Mouse (Mus musculus) MEL (cell line): ENCODE measurements at regions not wholly inside any gene's neighbourhood (a gene's known extent, or its start where the extent isn't known, plus 50 kb on each side); places are given as distances from the start of the nearest gene placed in this dataset.

Experiments used
- DNase-seq: peaks from one replicate; pipeline ENCODE4 v3.0.0; 2011; ENCODE audit warnings: low read depth, low spot score
- H3K27ac ChIP-seq: 2 replicates; pipeline ENCODE4 v1.5.1; 2012; ENCODE audit warnings: low read depth, mild to moderate bottlenecking, control low read depth, low read length, moderate library complexity; ENCODE audit not compliant: control insufficient read depth
- H3K27me3 ChIP-seq, 2 experiments: fragments of 150-350 bp in 1 of 2; sonication (generic) in 1 of 2; 2 replicates each; pipeline ENCODE4 v1.6.1; 2012; ENCODE audit warnings: low read length in 2 of 2, mild to moderate bottlenecking in 2 of 2, improper control_type of control experiment in 1 of 2, moderate library complexity in 1 of 2; ENCODE audit not compliant: insufficient read depth in 2 of 2, control insufficient read depth in 1 of 2
- H3K36me3 ChIP-seq, 2 experiments: 2 replicates each; pipeline ENCODE4 v1.6.1; 2012 to 2014; ENCODE audit warnings: low read length in 2 of 2, improper control_type of control experiment in 1 of 2, inconsistent platforms in 1 of 2, mild to moderate bottlenecking in 1 of 2; ENCODE audit not compliant: insufficient read depth in 2 of 2, control insufficient read depth in 1 of 2
- H3K4me1 ChIP-seq, 2 experiments: fragments of 150-350 bp in 1 of 2; sonication (generic) in 1 of 2; 2 replicates each; pipeline ENCODE4 v1.6.1; 2012; ENCODE audit warnings: low read length in 2 of 2, improper control_type of control experiment in 1 of 2, mild to moderate bottlenecking in 1 of 2; ENCODE audit not compliant: insufficient read depth in 2 of 2, control insufficient read depth in 1 of 2
- H3K4me3 ChIP-seq, 2 experiments: fragments of 150-350 bp in 1 of 2; sonication (generic) in 1 of 2; 2 replicates each; pipeline ENCODE4 v1.5.1; 2012; ENCODE audit warnings: low read depth in 2 of 2, low read length in 2 of 2, mild to moderate bottlenecking in 2 of 2, moderate library complexity in 2 of 2, control low read depth in 1 of 2, improper control_type of control experiment in 1 of 2; ENCODE audit not compliant: control insufficient read depth in 1 of 2, insufficient read depth in 1 of 2
- H3K79me2 ChIP-seq: 2 replicates; pipeline ENCODE4 v1.6.1; 2012; ENCODE audit warnings: mild to moderate bottlenecking, low read length, moderate library complexity; ENCODE audit not compliant: control insufficient read depth, poor library complexity, insufficient read depth
- H3K9ac ChIP-seq: 2 replicates; pipeline ENCODE4 v1.6.1; 2012; ENCODE audit warnings: low read depth, mild to moderate bottlenecking, control low read depth, low read length, moderate library complexity; ENCODE audit not compliant: control insufficient read depth, poor library complexity, severe bottlenecking
- H3K9me3 ChIP-seq: fragments of 150-350 bp; sonication (generic); replicated peaks from 2 replicates; pipeline ENCODE4 v1.6.1; 2012; ENCODE audit warnings: mild to moderate bottlenecking, low read length, improper control_type of control experiment, moderate library complexity; ENCODE audit not compliant: insufficient read depth
- BHLHE40 ChIP-seq: IDR thresholded peaks from 2 replicates; pipeline ENCODE4 v1.6.1; 2012; ENCODE audit warnings: low read depth, mild to moderate bottlenecking, inconsistent platforms, low read length, improper control_type of control experiment, borderline replicate concordance
- CHD1 ChIP-seq: IDR thresholded peaks from 2 replicates; pipeline ENCODE4 v1.6.1; 2012; ENCODE audit warnings: low read depth, mild to moderate bottlenecking, inconsistent platforms, low read length, improper control_type of control experiment
- CHD2 ChIP-seq: IDR thresholded peaks from 2 replicates; pipeline ENCODE4 v1.6.1; 2011; ENCODE audit warnings: low read length, improper control_type of control experiment
- CTCF ChIP-seq, 3 experiments: IDR thresholded peaks in 2 of 3; conservative IDR thresholded peaks in 1 of 3; 2 replicates each; pipeline ENCODE4 v1.5.1; 2011 to 2012; ENCODE audit warnings: low read length in 3 of 3, low read depth in 2 of 3, mild to moderate bottlenecking in 2 of 3, improper control_type of control experiment in 1 of 3, inconsistent platforms in 1 of 3, mixed read lengths in 1 of 3, moderate library complexity in 1 of 3; ENCODE audit not compliant: control insufficient read depth in 1 of 3, insufficient read depth in 1 of 3, poor library complexity in 1 of 3, severe bottlenecking in 1 of 3
- E2F4 ChIP-seq: IDR thresholded peaks from 2 replicates; pipeline ENCODE4 v1.6.1; 2011; ENCODE audit warnings: low read depth, low read length, improper control_type of control experiment, borderline replicate concordance
- GABPA ChIP-seq: IDR thresholded peaks from 2 replicates; pipeline ENCODE4 v1.6.1; 2012; ENCODE audit warnings: low read depth, mild to moderate bottlenecking, inconsistent platforms, low read length, improper control_type of control experiment, moderate library complexity
- GATA1 ChIP-seq: IDR thresholded peaks from 2 replicates; pipeline ENCODE4 v1.6.1; 2011; ENCODE audit warnings: low read depth, low read length, improper control_type of control experiment
- HCFC1 ChIP-seq: IDR thresholded peaks from 2 replicates; pipeline ENCODE4 v1.6.1; 2012; ENCODE audit warnings: low read depth, mild to moderate bottlenecking, inconsistent platforms, low read length, improper control_type of control experiment, moderate library complexity
- MAFK ChIP-seq: IDR thresholded peaks from 2 replicates; pipeline ENCODE4 v1.6.1; 2011; ENCODE audit warnings: low read depth, mild to moderate bottlenecking, low read length, improper control_type of control experiment, borderline replicate concordance
- MAX ChIP-seq: IDR thresholded peaks from 2 replicates; pipeline ENCODE4 v1.6.1; 2011; ENCODE audit warnings: low read length, improper control_type of control experiment
- MEF2A ChIP-seq: IDR thresholded peaks from 2 replicates; pipeline ENCODE4 v1.6.1; 2014; ENCODE audit warnings: low read depth, mild to moderate bottlenecking, inconsistent platforms, low read length, improper control_type of control experiment; ENCODE audit not compliant: poor library complexity, insufficient replicate concordance, severe bottlenecking; ENCODE audit errors: extremely low read depth
- POLR2A ChIP-seq, 2 experiments: IDR thresholded peaks; 2 replicates each; pipeline ENCODE4 v1.6.1; 2011 to 2012; ENCODE audit warnings: low read length in 2 of 2, mild to moderate bottlenecking in 2 of 2, control low read depth in 1 of 2, improper control_type of control experiment in 1 of 2, low read depth in 1 of 2, moderate library complexity in 1 of 2; ENCODE audit not compliant: control insufficient read depth in 1 of 2, insufficient read depth in 1 of 2, poor library complexity in 1 of 2
- SMC3 ChIP-seq: IDR thresholded peaks from 2 replicates; pipeline ENCODE4 v1.6.1; 2011; ENCODE audit warnings: low read depth, low read length, improper control_type of control experiment
- TBP ChIP-seq: IDR thresholded peaks from 2 replicates; pipeline ENCODE4 v1.8.0; 2011; ENCODE audit warnings: low read depth, low read length, improper control_type of control experiment
- TCF12 ChIP-seq: IDR thresholded peaks from 2 replicates; pipeline ENCODE4 v1.6.1; 2014; ENCODE audit warnings: low read depth, mild to moderate bottlenecking, inconsistent platforms, low read length, improper control_type of control experiment, moderate library complexity
- ZKSCAN1 ChIP-seq: IDR thresholded peaks from 2 replicates; pipeline ENCODE4 v1.6.1; 2012; ENCODE audit warnings: low read depth, mild to moderate bottlenecking, inconsistent platforms, low read length, improper control_type of control experiment, moderate library complexity
- ZNF384 ChIP-seq: IDR thresholded peaks from 2 replicates; pipeline ENCODE4 v1.6.1; 2012; ENCODE audit warnings: low read depth, mild to moderate bottlenecking, inconsistent platforms, low read length, improper control_type of control experiment

DNA sequence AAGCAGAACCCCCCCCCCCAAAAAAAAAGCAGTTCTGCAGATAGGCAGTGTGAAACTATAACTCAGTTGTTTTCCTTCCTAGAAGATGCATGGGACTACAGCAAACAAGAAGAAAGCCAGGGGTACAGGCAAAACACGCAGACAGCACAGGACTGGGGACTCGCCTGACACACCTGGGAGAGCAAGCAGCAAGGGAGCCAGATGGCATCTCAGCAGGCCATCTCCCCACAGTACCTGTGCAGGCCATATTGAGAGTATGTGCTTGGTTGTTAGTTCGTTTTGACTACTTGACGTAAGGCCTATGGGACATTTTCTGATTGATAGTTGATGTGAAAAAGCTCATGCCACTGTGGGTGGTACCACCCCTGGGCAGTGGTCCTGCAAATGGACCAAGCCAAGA lies 113.4 kb upstream of the Hes1 start:
- no peak for DNase-seq
- H3K4me3 ChIP-seq = no peak overlapping the region
- no peak overlapping the region for H3K9ac ChIP-seq
- H3K9me3 ChIP-seq = no peaks in the 10 kb centered on the region
- H3K27ac ChIP-seq = no peak overlapping the region
- no peaks in the 10 kb centered on the region for H3K36me3 ChIP-seq
- no peaks in the 10 kb centered on the region for H3K4me1 ChIP-seq
- no peaks in the 10 kb centered on the region for H3K79me2 ChIP-seq
- H3K27me3 ChIP-seq = peaks cover 2 to 3% of the 10 kb centered on the region in 2 experiments; a peak in 3 of 4 replicates
- TF ChIP-seq E2F4 (no peak), GATA1 (no peak), MAFK (no peak), SMC3 (no peak), ZNF384 (no peak), ZKSCAN1 (no peak), TCF12 (no peak), MAX (no peak)

GRCm38 (mm10) chr16:29954700-29955099 lies 109.5 kb upstream of the Hes1 start:
- no peaks in the 10 kb centered on the region for H3K4me1 ChIP-seq
- H3K36me3 ChIP-seq = no peaks in the 10 kb centered on the region
- peaks cover 3 to 5% of the 10 kb centered on the region in 2 experiments; a peak in 3 of 4 replicates for H3K27me3 ChIP-seq
- no peak overlapping the region for H3K4me3 ChIP-seq
- TF ChIP-seq GATA1 = no peak
- no peak for TF ChIP-seq TBP
- no peak for TF ChIP-seq SMC3
- no peak for TF ChIP-seq BHLHE40
- no peak for TF ChIP-seq GABPA
- TF ChIP-seq MEF2A = no peak
- no peak for TF ChIP-seq CTCF (IDR thresholded peaks at IDR 0.05 in 2 of 3, conservative IDR thresholded peaks at IDR 0.05 in 1 of 3; ENCODE audit: control insufficient read depth in 1 of 3, insufficient read depth in 1 of 3, low read depth in 2 of 3, low read length in 3 of 3, poor library complexity in 1 of 3, severe bottlenecking in 1 of 3)
- no peak for TF ChIP-seq E2F4
- no peak for TF ChIP-seq POLR2A (IDR thresholded peaks at IDR 0.05; ENCODE audit: control insufficient read depth in 1 of 2, insufficient read depth in 1 of 2, low read depth in 1 of 2, low read length in 2 of 2, poor library complexity in 1 of 2)
- TF ChIP-seq CHD1 = no peak
- no peak for TF ChIP-seq CHD2
- TF ChIP-seq HCFC1 = no peak
- no peak for TF ChIP-seq MAFK
- DNase-seq = no peak
- H3K79me2 ChIP-seq = no peaks in the 10 kb centered on the region
- H3K9me3 ChIP-seq = no peaks in the 10 kb centered on the region
- no peak overlapping the region for H3K27ac ChIP-seq
- H3K9ac ChIP-seq = no peak overlapping the region
